Mouse (Mus musculus) erythroblast, embryonic 14.5 days (primary cell): Measurements from ENCODE around the gene Cdk5rap1. TPM values are rescaled to one million over a fixed set of nuclear protein-coding genes. Genes with fewer than 3 reads are reported as not detected.
A peak's percentile ranks its signal among the peaks of the same experiment; 100 is the strongest.

Experiments used
- H3K27me3 ChIP-seq: 2 replicates; pipeline ENCODE4 v1.6.1; 2012; ENCODE audit warnings: inconsistent platforms; ENCODE audit not compliant: control insufficient read depth
- H3K36me3 ChIP-seq: 2 replicates; pipeline ENCODE4 v1.6.1; 2012; ENCODE audit warnings: mild to moderate bottlenecking, inconsistent platforms; ENCODE audit not compliant: control insufficient read depth
- H3K4me1 ChIP-seq: 2 replicates; pipeline ENCODE4 v1.6.1; 2012; ENCODE audit warnings: inconsistent platforms; ENCODE audit not compliant: control insufficient read depth
- H3K4me3 ChIP-seq: replicated peaks from 2 replicates; pipeline ENCODE3; 2012; ENCODE audit warnings: moderate library complexity, mild to moderate bottlenecking, inconsistent platforms
- H3K9me3 ChIP-seq: 2 replicates; pipeline ENCODE4 v1.6.1; 2012; ENCODE audit warnings: low read length, inconsistent platforms, mixed read lengths; ENCODE audit not compliant: control insufficient read depth
- GATA1 ChIP-seq: IDR thresholded peaks from 2 replicates; pipeline ENCODE4 v1.6.1; 2012; ENCODE audit warnings: low read length, inconsistent platforms, mixed read lengths
- TAL1 ChIP-seq: IDR thresholded peaks from 3 replicates; pipeline ENCODE4 v1.6.1; 2012; ENCODE audit warnings: low read length, inconsistent platforms, mixed read lengths
- polyA plus RNA-seq: library from polyadenylated mRNA; stranded (reverse); fragments of >175 nt; gene quantifications from 2 replicates; pipeline ENCODE4 v1.2.3, GENCODE M21; 2012

Gene Cdk5rap1
- polyA plus RNA-seq, 1 experiment: 0.05 TPM

- Histone ChIP-seq H3K27me3 (peaks cover 52% of the 10 kb centered on the region), H3K4me1 (peaks cover 14% of the 10 kb centered on the region), H3K9me3 (no peaks in the 10 kb centered on the region), H3K4me3 (peak within 1 kb of the TSS; percentile 67), H3K36me3 (no peaks in the 10 kb centered on the region)
- TF ChIP-seq GATA1 (no peak), TAL1 (no peak)
These were observed 35.0 kb upstream of the Cdk5rap1 start, which contains the start of gene Snta1 for GRCm38 (mm10) chr2:154407643-154408445. Gene Snta1, minus strand, starts transcription at chr2:154408099.

- H3K9me3 ChIP-seq: no peaks in the 10 kb centered on the region
- H3K4me1 ChIP-seq: peaks cover 14% of the 10 kb centered on the region
- H3K4me3 ChIP-seq: peak overlapping the region; percentile 67
- H3K36me3 ChIP-seq: no peaks in the 10 kb centered on the region
- H3K27me3 ChIP-seq: peaks cover 52% of the 10 kb centered on the region
- TF ChIP-seq TAL1 (no peak), GATA1 (no peak)
These were observed 34.3 kb upstream of the Cdk5rap1 start for GRCm38 (mm10) chr2:154407063-154407642.

GRCm38 (mm10) chr2:154405447-154405994, 32.7 kb upstream of the Cdk5rap1 start:
- Histone ChIP-seq H3K36me3 (no peaks in the 10 kb centered on the region), H3K27me3 (peaks cover 47% of the 10 kb centered on the region), H3K9me3 (no peaks in the 10 kb centered on the region), H3K4me1 (peaks cover 14% of the 10 kb centered on the region), H3K4me3 (no peak overlapping the region)
- no peak for TF ChIP-seq TAL1
- TF ChIP-seq GATA1: no peak

GRCm38 (mm10) chr2:154402811-154403210, 30.0 kb upstream of the Cdk5rap1 start:
- Histone ChIP-seq H3K4me1 (peaks cover 7% of the 10 kb centered on the region), H3K36me3 (no peaks in the 10 kb centered on the region), H3K9me3 (no peaks in the 10 kb centered on the region), H3K4me3 (no peak overlapping the region), H3K27me3 (peaks cover 24% of the 10 kb centered on the region)
- TF ChIP-seq GATA1 (no peak), TAL1 (no peak)

DNA sequence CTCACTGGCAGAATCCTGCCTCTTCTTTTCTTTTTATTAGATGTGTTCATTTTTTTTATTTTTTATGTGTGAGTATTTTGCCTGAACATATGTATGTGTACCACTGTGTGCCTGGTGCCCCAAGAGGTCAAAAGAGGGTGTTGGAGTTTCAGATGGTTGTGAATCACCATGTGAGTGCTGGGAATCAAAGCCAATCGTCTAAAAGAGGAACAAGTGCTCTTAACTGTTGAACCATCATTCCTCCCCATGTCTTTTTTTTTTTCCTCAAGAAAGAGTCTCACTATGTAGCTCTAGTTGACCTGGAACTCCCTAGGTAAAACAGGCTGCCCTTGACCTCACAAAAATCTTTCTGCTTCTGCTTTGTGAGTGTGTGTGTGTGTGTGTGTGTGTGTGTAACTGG, 29.2 kb upstream of the Cdk5rap1 start:
- TF ChIP-seq GATA1 (no peak), TAL1 (no peak)
- Histone ChIP-seq H3K36me3 (no peaks in the 10 kb centered on the region), H3K27me3 (peaks cover 15% of the 10 kb centered on the region), H3K4me3 (no peak overlapping the region), H3K9me3 (no peaks in the 10 kb centered on the region), H3K4me1 (no peaks in the 10 kb centered on the region)

DNA sequence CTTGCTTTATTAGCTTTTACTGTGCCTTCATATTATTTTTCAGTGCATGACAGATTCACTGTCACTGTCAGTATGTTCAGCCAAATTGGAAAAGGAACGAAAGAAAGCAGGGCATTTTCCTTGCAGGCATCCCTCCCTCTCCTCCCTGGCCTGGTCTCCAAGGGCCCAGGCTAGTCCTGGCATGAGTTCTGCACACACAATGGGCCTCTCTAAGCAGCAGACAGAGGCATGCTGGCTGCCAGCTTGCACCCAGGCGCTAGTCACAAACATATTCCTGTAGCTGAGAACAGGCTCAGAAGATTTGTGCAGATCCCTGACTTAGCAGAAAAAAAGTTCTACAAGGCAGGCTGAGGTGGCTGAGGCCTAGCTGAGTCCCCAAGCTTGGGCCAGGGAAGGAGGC, 26.5 kb upstream of the Cdk5rap1 start:
- no peaks in the 10 kb centered on the region for H3K9me3 ChIP-seq
- H3K4me1 ChIP-seq: no peaks in the 10 kb centered on the region
- no peak for TF ChIP-seq GATA1
- TF ChIP-seq TAL1: no peak
- H3K36me3 ChIP-seq: no peaks in the 10 kb centered on the region
- no peaks in the 10 kb centered on the region; the same call in 1 of the 2 replicates for H3K27me3 ChIP-seq
- no peak overlapping the region for H3K4me3 ChIP-seq

DNA sequence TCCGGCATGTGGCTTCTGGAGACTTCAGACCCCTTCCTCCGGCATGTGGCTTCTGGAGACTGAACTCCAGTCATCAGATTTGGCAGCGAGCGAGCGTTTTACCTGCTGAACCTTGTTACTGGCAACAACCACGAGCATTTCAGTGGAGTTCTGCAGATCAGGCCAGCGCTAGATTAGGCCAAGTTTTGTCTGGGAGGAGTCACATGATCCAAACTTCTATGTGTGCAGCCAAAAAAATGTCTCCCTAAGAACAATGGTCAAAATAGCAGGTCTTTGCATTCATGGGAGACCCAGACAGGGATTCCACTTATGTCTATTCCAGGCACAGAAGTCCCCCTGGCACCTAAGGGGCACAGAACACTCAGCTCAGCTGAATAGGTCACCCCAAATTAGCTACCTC, 25.5 kb upstream of the Cdk5rap1 start:
- Histone ChIP-seq H3K27me3 (no peaks in the 10 kb centered on the region), H3K9me3 (no peaks in the 10 kb centered on the region), H3K36me3 (no peaks in the 10 kb centered on the region), H3K4me1 (no peaks in the 10 kb centered on the region), H3K4me3 (no peak overlapping the region)
- TF ChIP-seq TAL1 (no peak), GATA1 (no peak)

GRCm38 (mm10) chr2:154396529-154396928, 23.7 kb upstream of the Cdk5rap1 start:
- H3K27me3 ChIP-seq: no peaks in the 10 kb centered on the region
- H3K9me3 ChIP-seq: no peaks in the 10 kb centered on the region
- no peak overlapping the region for H3K4me3 ChIP-seq
- TF ChIP-seq TAL1 (no peak), GATA1 (no peak)
- no peaks in the 10 kb centered on the region for H3K4me1 ChIP-seq
- H3K36me3 ChIP-seq: no peaks in the 10 kb centered on the region

DNA sequence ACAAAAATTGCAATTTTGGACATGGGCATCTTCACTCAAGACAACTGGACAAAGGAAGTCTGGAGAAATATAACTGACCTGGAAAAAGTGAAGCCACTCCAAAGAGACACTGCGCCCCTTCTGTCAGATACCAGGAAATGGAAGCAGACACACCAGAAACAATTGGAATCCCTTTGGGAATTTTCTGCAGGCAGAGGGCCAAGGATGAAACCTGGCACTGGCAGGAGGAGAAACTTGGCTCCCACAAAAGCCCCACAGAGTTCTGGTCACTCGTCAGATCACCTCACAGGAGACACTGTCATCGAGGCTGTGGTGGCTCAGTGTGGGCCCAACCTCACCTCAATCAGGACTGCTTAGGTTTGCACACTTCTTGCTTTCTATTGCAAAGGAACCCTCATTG, 21.8 kb upstream of the Cdk5rap1 start:
- no peaks in the 10 kb centered on the region for H3K9me3 ChIP-seq
- TF ChIP-seq GATA1 (no peak), TAL1 (no peak)
- H3K27me3 ChIP-seq: no peaks in the 10 kb centered on the region
- H3K4me1 ChIP-seq: no peaks in the 10 kb centered on the region
- H3K4me3 ChIP-seq: no peak overlapping the region
- no peaks in the 10 kb centered on the region for H3K36me3 ChIP-seq
